Mouse (Mus musculus) lung, adult 2 months (tissue): ENCODE measurements at regions not wholly inside any gene's neighbourhood (a gene's known extent, or its start where the extent isn't known, plus 50 kb on each side); places are given as distances from the start of the nearest gene placed in this dataset.

Source experiments
- DNase-seq: peaks from one replicate; pipeline ENCODE4 v3.0.0; 2022
- H3K4me1 ChIP-seq: fragments of 200-500 bp; 2 replicates; pipeline ENCODE4 v1.6.1; 2011; ENCODE audit warnings: low read length; ENCODE audit not compliant: control insufficient read depth, insufficient read depth
- H3K4me3 ChIP-seq: fragments of 200-500 bp; replicated peaks from 2 replicates; pipeline ENCODE3; 2011; ENCODE audit warnings: low read depth, mild to moderate bottlenecking, control low read depth, low read length; ENCODE audit errors: extremely low read depth
- CTCF ChIP-seq: fragments of 200-500 bp; IDR thresholded peaks from 2 replicates; pipeline ENCODE4 v1.5.1; 2011; ENCODE audit warnings: mild to moderate bottlenecking, low read length, control low read depth; ENCODE audit not compliant: insufficient read depth
- POLR2A ChIP-seq: fragments of 200-500 bp; IDR thresholded peaks from 2 replicates; pipeline ENCODE4 v1.6.1; 2011; ENCODE audit warnings: low read depth, mild to moderate bottlenecking, control low read depth, low read length, borderline replicate concordance; ENCODE audit errors: extremely low read depth
- WGBS: fragments of 180-500 bp; shearing (Covaris S2); methylation state at CpG from one replicate; pipeline ENCODE4 v1.1.7; 2018; 5-methylcytosine and 5-hydroxymethylcytosine counted together

- H3K4me1 ChIP-seq = no peaks in the 10 kb centered on the region
- WGBS = 91% methylated on average over 4 of the region's 4 CpGs
- no peak for DNase-seq
- H3K4me3 ChIP-seq = no peak overlapping the region
- no peak for TF ChIP-seq POLR2A
- no peak for TF ChIP-seq CTCF
These were observed 347.7 kb downstream of the Cypt12 start for GRCm38 (mm10) chr3:18295921-18296320.

- 77% methylated on average over 3 of the region's 3 CpGs for WGBS
- Histone ChIP-seq H3K4me1 (no peaks in the 10 kb centered on the region), H3K4me3 (no peak overlapping the region)
- DNase-seq = no peak
- TF ChIP-seq POLR2A (no peak), CTCF (no peak)
These were observed 350.5 kb downstream of the Cypt12 start for GRCm38 (mm10) chr3:18298699-18299098.

GRCm38 (mm10) chr3:18299502-18299901, 351.3 kb downstream of the Cypt12 start:
- no peak overlapping the region for H3K4me3 ChIP-seq
- 55% methylated on average over 2 of the region's 2 CpGs for WGBS
- no peaks in the 10 kb centered on the region for H3K4me1 ChIP-seq
- no peak for DNase-seq
- TF ChIP-seq POLR2A (no peak), CTCF (no peak)

GRCm38 (mm10) chr3:18319433-18319832, 371.2 kb downstream of the Cypt12 start:
- no peak for DNase-seq
- no peak for TF ChIP-seq POLR2A
- TF ChIP-seq CTCF = no peak
- 74% methylated on average over 2 of the region's 2 CpGs for WGBS

GRCm38 (mm10) chr3:18333182-18333581, 385.0 kb downstream of the Cypt12 start:
- H3K4me1 ChIP-seq = no peaks in the 10 kb centered on the region
- TF ChIP-seq POLR2A (no peak), CTCF (no peak)
- no peak for DNase-seq
- no peak overlapping the region for H3K4me3 ChIP-seq

More at GRCm38 (mm10) chr3:18319433-18319832, 371.2 kb downstream of the Cypt12 start:
- H3K4me1 ChIP-seq = no peaks in the 10 kb centered on the region
- H3K4me3 ChIP-seq = no peak overlapping the region

- WGBS = 26% methylated on average over 1 of the region's 1 CpGs
- DNase-seq = no peak
- no peak overlapping the region for H3K4me3 ChIP-seq
- TF ChIP-seq POLR2A (no peak), CTCF (no peak)
- no peaks in the 10 kb centered on the region for H3K4me1 ChIP-seq
These were observed 391.0 kb downstream of the Cypt12 start for GRCm38 (mm10) chr3:18339189-18339588.

- DNase-seq = no peak
- Histone ChIP-seq H3K4me3 (no peak overlapping the region), H3K4me1 (no peaks in the 10 kb centered on the region)
- WGBS = 74% methylated on average over 8 of the region's 8 CpGs
- TF ChIP-seq POLR2A = no peak
- no peak for TF ChIP-seq CTCF
These were observed 393.5 kb downstream of the Cypt12 start for GRCm38 (mm10) chr3:18341757-18342156.

GRCm38 (mm10) chr3:18378014-18379005, 430.1 kb downstream of the Cypt12 start:
- DNase-seq = no peak
- TF ChIP-seq CTCF = no peak
- TF ChIP-seq POLR2A = no peak
- H3K4me1 ChIP-seq = no peaks in the 10 kb centered on the region
- 78% methylated on average over 8 of the region's 8 CpGs for WGBS
- no peak overlapping the region for H3K4me3 ChIP-seq

GRCm38 (mm10) chr3:18421886-18422575, 473.8 kb downstream of the Cypt12 start:
- Histone ChIP-seq H3K4me3 (no peak overlapping the region), H3K4me1 (no peaks in the 10 kb centered on the region)
- no peak for DNase-seq
- TF ChIP-seq POLR2A = no peak
- TF ChIP-seq CTCF = no peak
- WGBS = 44% methylated on average over 4 of the region's 4 CpGs

GRCm38 (mm10) chr3:18428908-18429307, 480.7 kb downstream of the Cypt12 start:
- no peak for DNase-seq
- Histone ChIP-seq H3K4me3 (no peak overlapping the region), H3K4me1 (no peaks in the 10 kb centered on the region)
- TF ChIP-seq CTCF = no peak
- no peak for TF ChIP-seq POLR2A
- WGBS = 80% methylated on average over 1 of the region's 1 CpGs
